Mouse (Mus musculus) erythroblast, embryonic 14.5 days (primary cell): ENCODE data around the gene Dnaic2. TPM values are rescaled to one million over a fixed set of nuclear protein-coding genes. Genes with fewer than 3 reads are reported as not detected.

Experiments
- H3K27me3 ChIP-seq: 2 replicates; pipeline ENCODE4 v1.6.1; 2012; ENCODE audit warnings: inconsistent platforms; ENCODE audit not compliant: control insufficient read depth
- H3K36me3 ChIP-seq: 2 replicates; pipeline ENCODE4 v1.6.1; 2012; ENCODE audit warnings: mild to moderate bottlenecking, inconsistent platforms; ENCODE audit not compliant: control insufficient read depth
- H3K4me1 ChIP-seq: 2 replicates; pipeline ENCODE4 v1.6.1; 2012; ENCODE audit warnings: inconsistent platforms; ENCODE audit not compliant: control insufficient read depth
- H3K4me3 ChIP-seq: replicated peaks from 2 replicates; pipeline ENCODE3; 2012; ENCODE audit warnings: moderate library complexity, mild to moderate bottlenecking, inconsistent platforms
- H3K9me3 ChIP-seq: 2 replicates; pipeline ENCODE4 v1.6.1; 2012; ENCODE audit warnings: low read length, inconsistent platforms, mixed read lengths; ENCODE audit not compliant: control insufficient read depth
- GATA1 ChIP-seq: IDR thresholded peaks from 2 replicates; pipeline ENCODE4 v1.6.1; 2012; ENCODE audit warnings: low read length, inconsistent platforms, mixed read lengths
- TAL1 ChIP-seq: IDR thresholded peaks from 3 replicates; pipeline ENCODE4 v1.6.1; 2012; ENCODE audit warnings: low read length, inconsistent platforms, mixed read lengths
- polyA plus RNA-seq: library from polyadenylated mRNA; stranded (reverse); fragments of >175 nt; gene quantifications from 2 replicates; pipeline ENCODE4 v1.2.3, GENCODE M21; 2012

Dnaic2 gene
- polyA plus RNA-seq, 1 experiment = not detected

GRCm38 (mm10) chr11:114715531-114715930 is 11.7 kb upstream of the Dnaic2 start:
- no peaks in the 10 kb centered on the region for H3K27me3 ChIP-seq
- H3K9me3 ChIP-seq = no peaks in the 10 kb centered on the region
- no peaks in the 10 kb centered on the region; the same call in 1 of the 2 replicates for H3K36me3 ChIP-seq
- H3K4me3 ChIP-seq = no peak overlapping the region
- no peaks in the 10 kb centered on the region for H3K4me1 ChIP-seq
- TF ChIP-seq TAL1 (no peak), GATA1 (no peak)

- Histone ChIP-seq H3K36me3 (no peaks in the 10 kb centered on the region), H3K9me3 (no peaks in the 10 kb centered on the region), H3K4me1 (no peaks in the 10 kb centered on the region), H3K27me3 (no peaks in the 10 kb centered on the region), H3K4me3 (no peak overlapping the region)
- TF ChIP-seq GATA1 (no peak), TAL1 (no peak)
These were observed 6.7 kb upstream of the Dnaic2 start for GRCm38 (mm10) chr11:114720535-114720934.

DNA sequence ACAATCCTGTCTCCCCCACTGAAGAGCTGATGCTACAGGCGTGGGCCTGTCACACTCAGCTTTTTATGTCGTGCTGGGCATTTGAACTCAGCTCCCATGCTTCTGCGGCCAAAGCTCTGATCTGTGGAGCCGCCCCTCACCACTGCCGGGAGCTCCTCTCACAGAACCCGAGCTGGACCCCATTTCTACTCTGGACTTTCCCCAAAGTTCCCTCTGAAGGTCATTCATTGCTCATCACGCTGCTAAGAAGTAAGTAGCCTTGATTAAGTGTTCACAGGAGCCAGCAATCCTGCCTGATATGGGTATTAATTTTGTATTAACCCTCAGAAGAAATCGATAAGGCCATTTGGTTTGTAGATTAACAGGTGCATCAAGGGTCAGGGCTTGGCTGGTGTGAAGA is 4.8 kb upstream of the Dnaic2 start:
- Histone ChIP-seq H3K9me3 (no peaks in the 10 kb centered on the region), H3K27me3 (peaks cover 11% of the 10 kb centered on the region), H3K4me1 (no peaks in the 10 kb centered on the region), H3K4me3 (no peak overlapping the region), H3K36me3 (no peaks in the 10 kb centered on the region)
- TF ChIP-seq TAL1 (no peak), GATA1 (no peak)

GRCm38 (mm10) chr11:114723030-114723429 is 4.2 kb upstream of the Dnaic2 start:
- Histone ChIP-seq H3K4me1 (no peaks in the 10 kb centered on the region), H3K27me3 (peaks cover 17% of the 10 kb centered on the region), H3K9me3 (no peaks in the 10 kb centered on the region), H3K36me3 (no peaks in the 10 kb centered on the region), H3K4me3 (no peak overlapping the region)
- TF ChIP-seq TAL1 = no peak
- no peak for TF ChIP-seq GATA1

DNA sequence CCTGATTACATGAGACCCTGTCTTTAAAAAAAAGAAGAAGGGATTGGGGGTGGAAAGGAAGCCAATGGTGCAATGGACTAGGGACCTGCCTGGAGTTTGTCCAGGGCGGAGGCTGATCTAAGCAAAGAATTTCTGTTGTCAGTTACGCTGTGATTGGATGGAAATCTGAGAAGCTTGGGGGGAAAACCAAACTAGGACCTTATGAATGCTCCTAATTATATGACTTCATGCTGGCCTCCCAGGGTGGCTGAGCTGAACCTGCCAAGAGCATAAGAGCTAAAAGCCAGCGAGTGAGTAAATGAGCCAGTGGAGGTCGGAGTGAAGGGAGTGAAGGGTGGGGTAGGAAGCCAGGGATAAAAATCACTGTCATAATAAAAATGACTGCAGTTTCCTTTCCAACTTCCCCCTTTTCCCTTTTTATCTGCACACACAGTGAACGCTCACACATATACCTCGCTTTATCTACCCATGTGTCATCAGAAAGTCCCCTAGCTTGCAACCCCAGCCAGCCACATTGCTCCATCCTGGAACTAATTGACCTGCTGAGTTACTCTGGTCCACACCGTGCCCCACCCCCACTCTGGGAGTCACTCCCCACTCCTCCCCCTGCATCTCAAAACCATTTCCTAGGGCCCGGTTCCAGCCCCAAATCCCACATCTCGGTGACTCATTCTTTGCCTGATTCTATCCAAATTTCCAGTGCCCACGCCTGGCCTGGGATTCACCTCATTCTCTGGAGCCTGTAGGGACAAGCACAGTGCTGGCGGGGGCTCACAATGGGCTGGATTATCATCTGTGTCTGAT is 2.2 kb upstream of the Dnaic2 start:
- Histone ChIP-seq H3K27me3 (peaks cover 20% of the 10 kb centered on the region), H3K9me3 (no peaks in the 10 kb centered on the region), H3K36me3 (no peaks in the 10 kb centered on the region), H3K4me1 (no peaks in the 10 kb centered on the region), H3K4me3 (no peak overlapping the region)
- TF ChIP-seq TAL1 = no peak
- no peak for TF ChIP-seq GATA1

- H3K9me3 ChIP-seq = no peaks in the 10 kb centered on the region
These were observed 598 bp downstream of the Dnaic2 start for GRCm38 (mm10) chr11:114727826-114728186.

GRCm38 (mm10) chr11:114728333-114728732 is 1.1 kb downstream of the Dnaic2 start:
- TF ChIP-seq GATA1 = no peak
- TF ChIP-seq TAL1 = no peak

More at GRCm38 (mm10) chr11:114727826-114728186, 598 bp downstream of the Dnaic2 start:
- Histone ChIP-seq H3K4me1 (no peaks in the 10 kb centered on the region), H3K36me3 (no peaks in the 10 kb centered on the region), H3K27me3 (peaks cover 20% of the 10 kb centered on the region), H3K4me3 (no peak overlapping the region)
- no peak for TF ChIP-seq TAL1
- TF ChIP-seq GATA1 = no peak

GRCm38 (mm10) chr11:114729832-114730363 is 2.7 kb downstream of the Dnaic2 start:
- H3K36me3 ChIP-seq = no peaks in the 10 kb centered on the region
- peaks cover 20% of the 10 kb centered on the region for H3K27me3 ChIP-seq
- no peak overlapping the region for H3K4me3 ChIP-seq
- H3K4me1 ChIP-seq = no peaks in the 10 kb centered on the region
- H3K9me3 ChIP-seq = no peaks in the 10 kb centered on the region
- TF ChIP-seq GATA1 = no peak
- TF ChIP-seq TAL1 = no peak

More at GRCm38 (mm10) chr11:114728333-114728732, 1.1 kb downstream of the Dnaic2 start:
- Histone ChIP-seq H3K4me3 (no peak overlapping the region), H3K4me1 (no peaks in the 10 kb centered on the region), H3K27me3 (peaks cover 20% of the 10 kb centered on the region), H3K9me3 (no peaks in the 10 kb centered on the region), H3K36me3 (no peaks in the 10 kb centered on the region)

- TF ChIP-seq GATA1 (no peak), TAL1 (no peak)
- no peaks in the 10 kb centered on the region for H3K9me3 ChIP-seq
These were observed 4.5 kb downstream of the Dnaic2 start for GRCm38 (mm10) chr11:114731711-114732110.

More at GRCm38 (mm10) chr11:114731711-114732110, 4.5 kb downstream of the Dnaic2 start:
- no peak overlapping the region for H3K4me3 ChIP-seq
- peaks cover 16% of the 10 kb centered on the region for H3K27me3 ChIP-seq
- H3K36me3 ChIP-seq = no peaks in the 10 kb centered on the region
- no peaks in the 10 kb centered on the region for H3K4me1 ChIP-seq
